Mouse (Mus musculus): ENCODE measurements around the gene Bdkrb2.

Gene Bdkrb2

GRCm38 (mm10) chr12:105562936-105563680, at the start of gene Bdkrb2:
TSS of gene Bdkrb2 (plus strand) at chr12:105563226.
- no peak for DNase-seq (ENCODE audit: low spot score in 2 of 2)

- no peak for DNase-seq (ENCODE audit: low spot score in 2 of 2)
These were observed 48.9 kb upstream of the Bdkrb2 start for GRCm38 (mm10) chr12:105514111-105514510.

GRCm38 (mm10) chr12:105517026-105517675, 45.9 kb upstream of the Bdkrb2 start:
- DNase-seq (ENCODE audit: low spot score in 2 of 2), result no peak

- no peak for DNase-seq (ENCODE audit: low spot score in 2 of 2)
These were observed 43.2 kb upstream of the Bdkrb2 start for GRCm38 (mm10) chr12:105519851-105520250.

- DNase-seq (ENCODE audit: low spot score in 2 of 2), result no peak
These were observed 41.8 kb upstream of the Bdkrb2 start for GRCm38 (mm10) chr12:105521170-105521762.

GRCm38 (mm10) chr12:105523737-105524136, 39.3 kb upstream of the Bdkrb2 start:
- DNase-seq (ENCODE audit: low spot score in 2 of 2), result no peak

- DNase-seq (ENCODE audit: low spot score in 2 of 2), result no peak
These were observed 36.8 kb upstream of the Bdkrb2 start for GRCm38 (mm10) chr12:105526186-105526585.

- DNase-seq (ENCODE audit: low spot score in 2 of 2), result peak in 1 of 2 experiments; percentile 40
These were observed 36.2 kb upstream of the Bdkrb2 start for GRCm38 (mm10) chr12:105526829-105527228.

GRCm38 (mm10) chr12:105529545-105529944, 33.5 kb upstream of the Bdkrb2 start:
- DNase-seq (ENCODE audit: low spot score in 2 of 2), result no peak

GRCm38 (mm10) chr12:105531724-105532371, 31.2 kb upstream of the Bdkrb2 start:
- DNase-seq (ENCODE audit: low spot score in 2 of 2), result no peak

GRCm38 (mm10) chr12:105534842-105535241, 28.2 kb upstream of the Bdkrb2 start:
- DNase-seq (ENCODE audit: low spot score in 2 of 2), result no peak

- DNase-seq (ENCODE audit: low spot score in 2 of 2), result no peak
These were observed 26.9 kb upstream of the Bdkrb2 start for GRCm38 (mm10) chr12:105535968-105536760.

- no peak for DNase-seq (ENCODE audit: low spot score in 2 of 2)
These were observed 25.9 kb upstream of the Bdkrb2 start for GRCm38 (mm10) chr12:105537162-105537561.

- no peak for DNase-seq (ENCODE audit: low spot score in 2 of 2)
These were observed 23.4 kb upstream of the Bdkrb2 start for GRCm38 (mm10) chr12:105539649-105540048.

GRCm38 (mm10) chr12:105541590-105542402, 21.2 kb upstream of the Bdkrb2 start:
- no peak for DNase-seq (ENCODE audit: low spot score in 2 of 2)

GRCm38 (mm10) chr12:105542513-105542912, 20.5 kb upstream of the Bdkrb2 start:
- DNase-seq (ENCODE audit: low spot score in 2 of 2), result no peak

GRCm38 (mm10) chr12:105543176-105543575, 19.9 kb upstream of the Bdkrb2 start:
- no peak for DNase-seq (ENCODE audit: low spot score in 2 of 2)

GRCm38 (mm10) chr12:105543751-105544150, 19.3 kb upstream of the Bdkrb2 start:
- peak; percentile 45 to 72 for DNase-seq (ENCODE audit: low spot score in 2 of 2)

GRCm38 (mm10) chr12:105544872-105545271, 18.2 kb upstream of the Bdkrb2 start:
- no peak for DNase-seq (ENCODE audit: low spot score in 2 of 2)

- DNase-seq (ENCODE audit: low spot score in 2 of 2), result no peak
These were observed 17.2 kb upstream of the Bdkrb2 start for GRCm38 (mm10) chr12:105545696-105546435.

Measured in frontal cortex, postnatal 36 days (tissue).